Mouse (Mus musculus) ES-E14 (cell line): ENCODE data around the gene Hba-a1. TPM values are rescaled to one million over a fixed set of nuclear protein-coding genes. Genes with fewer than 3 reads are reported as not detected.

ENCODE experiments used
- DNase-seq: peaks from one replicate; pipeline ENCODE4 v3.0.0-alpha.2; 2013; ENCODE audit warnings: low read depth, low spot score
- H3K27ac ChIP-seq: 2 replicates; pipeline ENCODE4 v1.5.1; 2012; ENCODE audit warnings: low read depth, mild to moderate bottlenecking, low read length, moderate library complexity, mixed read lengths; ENCODE audit not compliant: poor library complexity, insufficient read depth, severe bottlenecking
- H3K36me3 ChIP-seq: 2 replicates; pipeline ENCODE4 v1.6.1; 2012; ENCODE audit warnings: mild to moderate bottlenecking, low read length, moderate library complexity, mixed read lengths; ENCODE audit not compliant: control insufficient read depth, poor library complexity, insufficient read depth, severe bottlenecking
- H3K4me1 ChIP-seq, 2 experiments: fragments of 150-350 bp in 1 of 2; sonication (generic) in 1 of 2; 2 replicates each; pipeline ENCODE4 v1.6.1; 2012; ENCODE audit warnings: low read length in 2 of 2, mild to moderate bottlenecking in 1 of 2, mixed read lengths in 1 of 2; ENCODE audit not compliant: control insufficient read depth in 2 of 2, insufficient read depth in 2 of 2, poor library complexity in 1 of 2
- H3K4me3 ChIP-seq, 2 experiments: fragments of 150-350 bp in 1 of 2; sonication (generic) in 1 of 2; 2 replicates each; pipeline ENCODE4 v1.5.1; 2012; ENCODE audit warnings: low read length in 2 of 2, low read depth in 1 of 2, mild to moderate bottlenecking in 1 of 2, mixed read lengths in 1 of 2; ENCODE audit not compliant: insufficient read depth in 1 of 2, poor library complexity in 1 of 2, severe bottlenecking in 1 of 2
- H3K9ac ChIP-seq: 2 replicates; pipeline ENCODE4 v1.6.1; 2012; ENCODE audit warnings: low read depth, mild to moderate bottlenecking, low read length, mixed read lengths; ENCODE audit not compliant: poor library complexity, insufficient read depth, severe bottlenecking
- H3K9me3 ChIP-seq: fragments of 150-350 bp; sonication (generic); 2 replicates; pipeline ENCODE4 v1.6.1; 2012; ENCODE audit warnings: low read depth, mild to moderate bottlenecking, low read length; ENCODE audit not compliant: control insufficient read depth, insufficient read depth
- CHD2 ChIP-seq: IDR thresholded peaks from 2 replicates; pipeline ENCODE4 v1.6.1; 2014; ENCODE audit warnings: mild to moderate bottlenecking, low read depth, low read length, inconsistent platforms
- HCFC1 ChIP-seq: IDR thresholded peaks from 2 replicates; pipeline ENCODE4 v1.6.1; 2012; ENCODE audit warnings: low read length, inconsistent platforms, borderline replicate concordance; ENCODE audit not compliant: insufficient read depth
- MAFK ChIP-seq: IDR thresholded peaks from 2 replicates; pipeline ENCODE4 v1.6.1; 2014; ENCODE audit warnings: mild to moderate bottlenecking, low read depth, low read length, inconsistent platforms; ENCODE audit not compliant: insufficient read depth
- ZC3H11A ChIP-seq: IDR thresholded peaks from 2 replicates; pipeline ENCODE4 v1.6.1; 2012; ENCODE audit warnings: low read depth, mild to moderate bottlenecking, inconsistent platforms, low read length, borderline replicate concordance
- ZNF384 ChIP-seq: IDR thresholded peaks from 2 replicates; pipeline ENCODE4 v1.6.1; 2012; ENCODE audit warnings: low read depth, low read length, inconsistent platforms
- in situ Hi-C, 2 experiments: fragments of 600-800 bp; cut with MboI; formaldehyde crosslinking; loops; one replicate each; pipeline ENCODE4 v1.15.1; 2025; ENCODE audit warnings: low sequenced_read_pairs in 2 of 2, inconsistent platforms in 1 of 2; ENCODE audit not compliant: unreplicated experiment in 2 of 2
- total RNA-seq: library from RNA; depleted of rRNA; stranded (reverse); fragments of 300-350 nt; gene quantifications from 2 replicates; pipeline ENCODE4 v1.2.3, GENCODE M21; 2012

Gene Hba-a1
- total RNA-seq, 1 experiment: not detected

- no peak for DNase-seq
- H3K4me3 ChIP-seq: no peak within 1 kb of the TSS
- H3K36me3 ChIP-seq: no peaks in the 10 kb centered on the region
- H3K27ac ChIP-seq: no peak within 1 kb of the TSS
- in situ Hi-C loops: no loop called here
- TF ChIP-seq MAFK: no peak
- no peak for TF ChIP-seq HCFC1
- no peaks in the 10 kb centered on the region for H3K9me3 ChIP-seq
- H3K9ac ChIP-seq: no peak within 1 kb of the TSS
- H3K4me1 ChIP-seq: no peaks in the 10 kb centered on the region; a peak in 1 of 4 replicates
Measured at GRCm38 (mm10) chr11:32276347-32276746, 7.0 kb upstream of the Hba-a1 start, which contains the start of gene Hba-x. Gene Hba-x (plus strand): TSS chr11:32276400.

GRCm38 (mm10) chr11:32277736-32278457 lies 5.4 kb upstream of the Hba-a1 start:
- no peaks in the 10 kb centered on the region for H3K9me3 ChIP-seq
- in situ Hi-C loops: no loop called here
- H3K9ac ChIP-seq: no peak overlapping the region
- peak overlapping the region; percentile 10 to 41; a peak in 3 of 4 replicates for H3K4me3 ChIP-seq
- TF ChIP-seq ZC3H11A (no peak), MAFK (no peak), HCFC1 (no peak), CHD2 (no peak), ZNF384 (no peak)
- DNase-seq: no peak
- no peaks in the 10 kb centered on the region for H3K36me3 ChIP-seq
- H3K4me1 ChIP-seq: no peaks in the 10 kb centered on the region; a peak in 1 of 4 replicates
- H3K27ac ChIP-seq: no peak overlapping the region

- DNase-seq: no peak
- no peak overlapping the region for H3K27ac ChIP-seq
Measured at GRCm38 (mm10) chr11:32278458-32278957, 4.8 kb upstream of the Hba-a1 start.

GRCm38 (mm10) chr11:32280646-32281045 lies 2.7 kb upstream of the Hba-a1 start:
- H3K36me3 ChIP-seq: no peaks in the 10 kb centered on the region
- no peak overlapping the region for H3K4me3 ChIP-seq
- no peak overlapping the region for H3K9ac ChIP-seq
- no peak for TF ChIP-seq ZC3H11A
- no peak for TF ChIP-seq CHD2
- TF ChIP-seq HCFC1: no peak
- no peak for TF ChIP-seq ZNF384
- no peak for TF ChIP-seq MAFK
- no peak overlapping the region for H3K27ac ChIP-seq
- H3K4me1 ChIP-seq: no peaks in the 10 kb centered on the region; a peak in 1 of 4 replicates
- DNase-seq: no peak
- in situ Hi-C loops: no loop called here
- no peaks in the 10 kb centered on the region for H3K9me3 ChIP-seq

More at GRCm38 (mm10) chr11:32278458-32278957, 4.8 kb upstream of the Hba-a1 start:
- Histone ChIP-seq H3K4me3 (no peak overlapping the region), H3K4me1 (no peaks in the 10 kb centered on the region; a peak in 1 of 4 replicates), H3K9ac (no peak overlapping the region), H3K9me3 (no peaks in the 10 kb centered on the region), H3K36me3 (no peaks in the 10 kb centered on the region)
- in situ Hi-C loops: no loop called here
- TF ChIP-seq ZNF384: no peak
- peak; percentile 65 for TF ChIP-seq MAFK
